Mouse (Mus musculus) thymus, postnatal 36 days (tissue): Measurements from ENCODE around the gene 4930516K23Rik.

ENCODE experiments used
- DNase-seq, 2 experiments: peaks; one replicate each; pipeline ENCODE4 v3.0.0; 2022; ENCODE audit warnings: mixed read lengths in 2 of 2

The 4930516K23Rik gene

GRCm38 (mm10) chr7:104061345-104061744, at the start of gene 4930516K23Rik:
4930516K23Rik (minus strand) TSS chr7:104061445.
- DNase-seq, result no peak

DNA sequence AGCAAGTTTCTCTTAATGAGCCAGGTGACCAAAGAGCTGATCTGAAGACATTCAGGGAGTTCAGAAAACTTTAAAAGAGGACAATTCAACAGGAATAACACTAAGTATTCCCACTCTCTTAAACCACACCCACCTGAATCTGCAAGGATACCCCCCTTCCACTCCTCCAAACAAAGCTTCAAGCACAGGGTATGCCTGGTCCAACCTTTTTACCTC, 43.4 kb upstream of the 4930516K23Rik start, which contains the start of gene Olfr646:
Olfr646 (plus strand) TSS at position 117 of the 216 bp plus-strand sequence.
- no peak for DNase-seq

- DNase-seq, result no peak
Measured at GRCm38 (mm10) chr7:104103913-104104756, 42.9 kb upstream of the 4930516K23Rik start.

DNA sequence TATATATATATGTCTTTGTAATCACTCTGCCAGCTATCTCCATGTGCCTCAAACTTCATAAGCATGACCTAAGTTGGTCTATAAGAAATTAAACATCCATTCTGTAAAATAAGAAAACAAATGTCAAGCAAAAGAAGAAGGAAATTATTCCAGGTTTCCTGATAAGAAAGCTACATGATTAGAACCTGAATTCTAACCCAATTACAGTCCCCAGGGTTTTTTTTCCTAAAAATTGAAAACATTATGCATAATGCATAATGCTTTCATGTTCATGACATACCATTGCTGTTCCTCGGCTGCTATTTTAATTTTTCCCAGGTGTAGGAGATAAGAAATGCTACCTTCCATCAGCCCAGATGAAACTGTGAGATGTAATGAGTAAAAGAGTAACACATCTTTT, 24.1 kb upstream of the 4930516K23Rik start, which contains the start of gene Olfr645:
Olfr645 (minus strand) TSS at position 101 of the 400 bp plus-strand sequence.
- no peak for DNase-seq

GRCm38 (mm10) chr7:104071769-104072168, 10.5 kb upstream of the 4930516K23Rik start, which contains the start of gene Olfr644:
Olfr644 (minus strand) TSS chr7:104071869.
- DNase-seq, result no peak

GRCm38 (mm10) chr7:104059215-104059614, 2.0 kb downstream of the 4930516K23Rik start:
- no peak for DNase-seq

GRCm38 (mm10) chr7:104052566-104052965, 8.7 kb downstream of the 4930516K23Rik start, which contains the start of gene Olfr642:
Olfr642 (minus strand) TSS chr7:104052666.
- no peak for DNase-seq

- no peak for DNase-seq
Measured at GRCm38 (mm10) chr7:104050745-104051144, 10.5 kb downstream of the 4930516K23Rik start.

- no peak for DNase-seq
Measured at GRCm38 (mm10) chr7:104035145-104035544, 26.1 kb downstream of the 4930516K23Rik start, which contains the start of gene Olfr641. Olfr641 (plus strand) TSS chr7:104035445.

DNA sequence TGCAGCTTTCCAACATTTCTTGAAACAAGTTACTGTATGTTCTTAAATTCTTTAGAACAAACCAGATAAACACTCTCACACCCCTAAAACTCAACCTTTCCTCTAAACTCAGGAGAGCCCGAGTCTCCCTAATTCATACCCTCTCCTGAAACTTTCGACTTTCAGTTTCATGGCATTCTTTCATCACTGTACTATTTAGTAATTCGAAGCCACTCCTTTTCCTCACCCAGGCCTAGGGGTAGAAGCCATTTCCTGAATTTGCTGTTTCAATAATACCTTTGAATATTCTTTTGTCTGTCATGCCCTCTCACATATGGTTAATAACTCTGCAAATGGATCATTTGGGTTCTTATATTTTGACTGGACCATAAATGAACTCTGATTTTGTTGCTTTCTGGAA, 34.3 kb downstream of the 4930516K23Rik start:
- DNase-seq, result no peak

DNA sequence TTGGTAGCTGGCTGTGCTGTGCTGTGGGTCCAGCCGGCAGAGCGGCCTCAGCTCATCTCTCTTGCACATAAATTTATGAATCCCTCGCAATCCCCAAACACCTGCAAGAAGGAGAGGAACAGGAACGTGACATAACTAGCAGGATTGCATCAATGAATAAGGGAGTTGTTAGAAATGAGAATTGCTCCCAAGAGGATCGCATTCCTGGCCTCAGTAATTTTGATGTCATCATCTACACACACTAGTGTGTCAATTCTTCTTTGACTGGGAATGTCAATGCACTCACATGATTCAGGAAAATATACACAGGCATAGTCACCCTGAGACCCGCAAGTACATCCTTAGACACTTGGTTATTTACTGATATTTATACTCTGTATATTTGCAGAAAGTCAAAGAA, 35.8 kb downstream of the 4930516K23Rik start, which contains the start of gene Olfr640:
Olfr640 (minus strand) TSS at position 101 of the 400 bp plus-strand sequence.
- no peak for DNase-seq

DNA sequence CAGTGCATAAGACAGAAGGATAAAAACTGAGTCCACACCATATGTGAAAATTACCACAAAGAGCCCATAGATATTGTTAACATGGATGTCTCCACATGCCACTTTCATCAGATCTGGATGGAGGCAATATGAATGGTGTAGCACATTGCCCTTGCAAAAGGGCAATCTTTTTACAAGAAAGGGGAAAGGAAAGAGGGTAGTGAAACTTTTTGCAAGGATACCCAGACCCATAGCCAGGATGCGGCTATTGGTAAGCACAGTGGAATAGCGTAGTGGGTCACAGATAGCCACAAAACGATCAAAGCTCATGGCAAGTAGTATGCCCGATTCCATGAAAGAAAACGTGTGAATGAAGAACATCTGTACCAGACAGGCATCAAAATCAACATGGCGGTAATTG, 39.6 kb downstream of the 4930516K23Rik start:
- DNase-seq, result no peak

- DNase-seq, result no peak
Measured at GRCm38 (mm10) chr7:104018953-104019352, 42.3 kb downstream of the 4930516K23Rik start.

GRCm38 (mm10) chr7:104017203-104017602, 44.0 kb downstream of the 4930516K23Rik start, which contains the start of gene Olfr639:
Olfr639 (minus strand) TSS chr7:104017303.
- DNase-seq, result no peak
